Mouse (Mus musculus): ENCODE data around the gene Vmn2r33. TPM values are rescaled to one million over a fixed set of nuclear protein-coding genes. Genes with fewer than 3 reads are reported as not detected.

Gene Vmn2r33
- polyA plus RNA-seq (2017; shearing (Covaris generic)) = not detected

DNA sequence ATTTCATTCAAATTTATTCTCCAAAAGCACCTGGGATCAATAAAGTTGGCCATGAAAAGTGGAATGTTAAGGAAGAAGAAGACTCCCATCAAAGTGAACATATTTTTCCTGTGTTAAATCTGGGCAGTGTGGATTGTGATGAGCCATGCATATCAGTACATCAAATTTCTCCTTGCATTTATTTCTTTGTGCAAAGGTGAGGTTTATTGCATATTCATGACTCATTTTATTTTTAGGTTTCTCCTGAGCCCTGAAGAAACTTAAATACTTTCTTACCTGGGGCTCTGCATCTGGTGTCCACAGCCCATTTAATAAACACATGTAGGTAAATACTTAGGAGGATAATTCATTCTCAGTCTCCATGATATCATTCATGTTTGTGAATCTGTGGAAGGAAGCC is at the start of gene Vmn2r33:
Gene Vmn2r33, minus strand, starts transcription at position 101 of the 400 bp plus-strand sequence.

Other genes with a start within 250 kb of the Vmn2r33 start
- not detected for gene Vmn2r30, start 229.2 kb downstream of the Vmn2r33 start, polyA plus RNA-seq (2017; shearing (Covaris generic))
- not detected for gene Gm45783, start 192.2 kb downstream of the Vmn2r33 start, polyA plus RNA-seq (2017; shearing (Covaris generic))
- gene Vmn2r31, start 167.1 kb downstream of the Vmn2r33 start, polyA plus RNA-seq (2017; shearing (Covaris generic)) = not detected
- not detected for gene Vmn2r32, start 86.8 kb downstream of the Vmn2r33 start, polyA plus RNA-seq (2017; shearing (Covaris generic))
- gene Vmn2r34, start 122.7 kb upstream of the Vmn2r33 start, polyA plus RNA-seq (2017; shearing (Covaris generic)) = not detected